Mouse (Mus musculus) Patski (cell line): ENCODE results near the gene Nlrp3. TPM values are rescaled to one million over a fixed set of nuclear protein-coding genes. Genes with fewer than 3 reads are reported as not detected.
A peak's percentile ranks its signal among the peaks of the same experiment; 100 is the strongest.

Experiments used
- ATAC-seq: fragments of 100-300 bp; one replicate; pipeline ENCODE4 v1.8.0; 2021
- CTCF ChIA-PET: fragments of 350-600 bp; sonication (Branson Sonifier 250); formaldehyde crosslinking; loops from one replicate; lab custom pipeline; 2022; ENCODE audit warnings: inconsistent platforms; lab: Charles Lee
- POLR2A ChIA-PET: fragments of 350-600 bp; sonication (Branson Sonifier 250); formaldehyde crosslinking; loops from one replicate; lab custom pipeline; 2022; ENCODE audit warnings: antibody characterized with exemption, inconsistent platforms; lab: Charles Lee
- DNase-seq: peaks from one replicate; pipeline ENCODE4 v3.0.0-alpha.2; 2011; ENCODE audit warnings: low read depth, low spot score
- H3K27me3 ChIP-seq: fragments of 371-371 bp; one replicate; pipeline ENCODE4 v1.5.1; 2021
- CTCF ChIP-seq: fragments of 100-300 bp; IDR thresholded peaks from one replicate; pipeline ENCODE4 v1.5.1; 2021
- in situ Hi-C: fragments of 300-500 bp; cut with MboI; formaldehyde crosslinking; loops from 3 replicates; pipeline ENCODE4 v1.11.1; 2018; ENCODE audit warnings: low pct_unique_long_range_greater_than_20kb, mixed read lengths
- polyA plus RNA-seq: library from polyadenylated mRNA; unstranded; gene quantifications from one replicate; pipeline ENCODE4 v1.2.3, GENCODE M21; 2021

Gene Nlrp3
- polyA plus RNA-seq: 0.03 TPM

GRCm38 (mm10) chr11:59541324-59541723 is at the start of gene Nlrp3:
Gene Nlrp3, plus strand, starts transcription at chr11:59541568.
- DNase-seq (no peak), ATAC-seq (no peak)
- in situ Hi-C loops: no loop called here
- no peak for TF ChIP-seq CTCF
- ChIA-PET CTCF (interaction anchor here (1.0 kb wide), 1 partner anchor 16 kb away, joined by 3 read pairs; no protein-coding TSS in a partner anchor), POLR2A (no interaction called here)
- no peaks in the 10 kb centered on the region for H3K27me3 ChIP-seq

GRCm38 (mm10) chr11:59496672-59497310 is 44.6 kb upstream of the Nlrp3 start:
- in situ Hi-C loops: no loop called here
- no peak for ATAC-seq
- CTCF ChIA-PET: interaction anchor here (0.8 to 1.3 kb wide), 2 partner anchors 13 kb away, joined by 3 read pairs; no protein-coding TSS in a partner anchor
- DNase-seq: no peak
- TF ChIP-seq CTCF: no peak
- POLR2A ChIA-PET: no interaction called here
- no peaks in the 10 kb centered on the region for H3K27me3 ChIP-seq

- in situ Hi-C loops: no loop called here
- H3K27me3 ChIP-seq: no peaks in the 10 kb centered on the region
- DNase-seq (no peak), ATAC-seq (no peak)
- TF ChIP-seq CTCF: no peak
- POLR2A ChIA-PET: no interaction called here
- CTCF ChIA-PET: interaction anchor here (1.3 kb wide), 1 partner anchor 14 kb away, joined by 3 read pairs; no protein-coding TSS in a partner anchor
These were observed 43.6 kb upstream of the Nlrp3 start for GRCm38 (mm10) chr11:59497747-59498146.

- no peak for TF ChIP-seq CTCF
- in situ Hi-C loops: no loop called here
- ChIA-PET CTCF (interaction anchor here (0.9 kb wide), 1 partner anchor 16 kb away, joined by 3 read pairs; no protein-coding TSS in a partner anchor), POLR2A (no interaction called here)
- no peak for ATAC-seq
- H3K27me3 ChIP-seq: no peaks in the 10 kb centered on the region
- DNase-seq: no peak
These were observed 39.2 kb upstream of the Nlrp3 start for GRCm38 (mm10) chr11:59501978-59502700.

GRCm38 (mm10) chr11:59505351-59505838 is 36.0 kb upstream of the Nlrp3 start:
- ATAC-seq (peak; percentile 17), DNase-seq (no peak)
- in situ Hi-C loops: no loop called here
- H3K27me3 ChIP-seq: no peaks in the 10 kb centered on the region
- ChIA-PET POLR2A (interaction anchor here (0.6 kb wide), 1 partner anchor 34 kb away, joined by 4 read pairs; no protein-coding TSS in a partner anchor), CTCF (no interaction called here)
- TF ChIP-seq CTCF: no peak

GRCm38 (mm10) chr11:59505839-59506712 is 35.3 kb upstream of the Nlrp3 start:
- ChIA-PET POLR2A (interaction anchor here (0.6 kb wide), 2 partner anchors 31 to 35 kb away, joined by 3 to 4 read pairs; no protein-coding TSS in a partner anchor), CTCF (interaction anchor here (1.1 kb wide), 1 partner anchor 65 kb away, joined by 3 read pairs; no protein-coding TSS in a partner anchor)
- no peak for TF ChIP-seq CTCF
- ATAC-seq: peak; percentile 77
- in situ Hi-C loops: no loop called here
- peak; percentile 76 for DNase-seq
- no peaks in the 10 kb centered on the region for H3K27me3 ChIP-seq

GRCm38 (mm10) chr11:59506713-59507074 is 34.7 kb upstream of the Nlrp3 start:
- CTCF ChIA-PET: interaction anchor here (1.1 kb wide), 1 partner anchor 65 kb away, joined by 3 read pairs; no protein-coding TSS in a partner anchor
- H3K27me3 ChIP-seq: no peaks in the 10 kb centered on the region
- in situ Hi-C loops: no loop called here
- ATAC-seq (peak; percentile 22), DNase-seq (no peak)
- POLR2A ChIA-PET: interaction anchor here (0.6 kb wide), 1 partner anchor 31 kb away, joined by 3 read pairs; no protein-coding TSS in a partner anchor
- TF ChIP-seq CTCF: no peak

- DNase-seq (no peak), ATAC-seq (no peak)
- CTCF ChIA-PET: interaction anchor here (1.9 kb wide), 1 partner anchor 14 kb away, joined by 10 read pairs; the partner anchor contains the start of gene Zkscan17
- H3K27me3 ChIP-seq: no peaks in the 10 kb centered on the region
- POLR2A ChIA-PET: no interaction called here
- in situ Hi-C loops: no loop called here
- TF ChIP-seq CTCF: no peak
These were observed 29.8 kb upstream of the Nlrp3 start for GRCm38 (mm10) chr11:59511558-59511957.

GRCm38 (mm10) chr11:59512733-59513132 is 28.6 kb upstream of the Nlrp3 start:
- TF ChIP-seq CTCF: no peak
- ATAC-seq (no peak), DNase-seq (no peak)
- no peaks in the 10 kb centered on the region for H3K27me3 ChIP-seq
- ChIA-PET POLR2A (no interaction called here), CTCF (interaction anchor here (1.4 kb wide), 1 partner anchor 13 kb away, joined by 4 read pairs; no protein-coding TSS in a partner anchor)
- in situ Hi-C loops: no loop called here

- ATAC-seq (no peak), DNase-seq (no peak)
- no peak for TF ChIP-seq CTCF
- no peaks in the 10 kb centered on the region for H3K27me3 ChIP-seq
- CTCF ChIA-PET: interaction anchor here (4.6 kb wide), 1 partner anchor 12 kb away, joined by 15 read pairs; no protein-coding TSS in a partner anchor
- POLR2A ChIA-PET: no interaction called here
- in situ Hi-C loops: no loop called here
These were observed 27.8 kb upstream of the Nlrp3 start for GRCm38 (mm10) chr11:59513556-59513955.
